Mouse (Mus musculus) Patski (cell line): ENCODE data around the gene Lcp2. TPM values are rescaled to one million over a fixed set of nuclear protein-coding genes. Genes with fewer than 3 reads are reported as not detected.

Source experiments
- ATAC-seq: fragments of 100-300 bp; one replicate; pipeline ENCODE4 v1.8.0; 2021
- CTCF ChIA-PET: fragments of 350-600 bp; sonication (Branson Sonifier 250); formaldehyde crosslinking; loops from one replicate; lab custom pipeline; 2022; ENCODE audit warnings: inconsistent platforms; lab: Charles Lee
- POLR2A ChIA-PET: fragments of 350-600 bp; sonication (Branson Sonifier 250); formaldehyde crosslinking; loops from one replicate; lab custom pipeline; 2022; ENCODE audit warnings: antibody characterized with exemption, inconsistent platforms; lab: Charles Lee
- DNase-seq: peaks from one replicate; pipeline ENCODE4 v3.0.0-alpha.2; 2011; ENCODE audit warnings: low read depth, low spot score
- H3K27me3 ChIP-seq: fragments of 371-371 bp; one replicate; pipeline ENCODE4 v1.5.1; 2021
- CTCF ChIP-seq: fragments of 100-300 bp; IDR thresholded peaks from one replicate; pipeline ENCODE4 v1.5.1; 2021
- in situ Hi-C: fragments of 300-500 bp; cut with MboI; formaldehyde crosslinking; loops from 3 replicates; pipeline ENCODE4 v1.11.1; 2018; ENCODE audit warnings: low pct_unique_long_range_greater_than_20kb, mixed read lengths
- polyA plus RNA-seq: library from polyadenylated mRNA; unstranded; gene quantifications from one replicate; pipeline ENCODE4 v1.2.3, GENCODE M21; 2021

Gene Lcp2
- polyA plus RNA-seq, 1 experiment from 2014 or later = not detected

- DNase-seq (no peak), ATAC-seq (no peak)
- H3K27me3 ChIP-seq = peaks cover 11% of the 10 kb centered on the region
- POLR2A ChIA-PET = no interaction called here
- no peak for TF ChIP-seq CTCF
- in situ Hi-C loops = no loop called here
- CTCF ChIA-PET = no interaction called here
Measured at GRCm38 (mm10) chr11:34042808-34043207, 3.9 kb upstream of the Lcp2 start.

GRCm38 (mm10) chr11:34047542-34047937 is 820 bp downstream of the Lcp2 start:
- TF ChIP-seq CTCF = no peak
- in situ Hi-C loops = no loop called here
- CTCF ChIA-PET = no interaction called here
- peaks cover 3% of the 10 kb centered on the region for H3K27me3 ChIP-seq
- POLR2A ChIA-PET = no interaction called here
- ATAC-seq = no peak
- DNase-seq = no peak

GRCm38 (mm10) chr11:34048375-34049124 is 1.8 kb downstream of the Lcp2 start:
- no peak for TF ChIP-seq CTCF
- peaks cover 5% of the 10 kb centered on the region for H3K27me3 ChIP-seq

GRCm38 (mm10) chr11:34049125-34049379 is 2.3 kb downstream of the Lcp2 start:
- peaks cover 5% of the 10 kb centered on the region for H3K27me3 ChIP-seq
- DNase-seq (no peak), ATAC-seq (no peak)
- no peak for TF ChIP-seq CTCF
- in situ Hi-C loops = no loop called here
- CTCF ChIA-PET = interaction anchor here (1.2 kb wide), 1 partner anchor 53 kb away, joined by 4 read pairs; no protein-coding TSS in a partner anchor
- POLR2A ChIA-PET = no interaction called here

More at GRCm38 (mm10) chr11:34048375-34049124, 1.8 kb downstream of the Lcp2 start:
- ChIA-PET CTCF (interaction anchor here (1.2 kb wide), 1 partner anchor 53 kb away, joined by 4 read pairs; no protein-coding TSS in a partner anchor), POLR2A (no interaction called here)
- DNase-seq (no peak), ATAC-seq (no peak)
- in situ Hi-C loops = no loop called here

GRCm38 (mm10) chr11:34050063-34050462 is 3.3 kb downstream of the Lcp2 start:
- ChIA-PET POLR2A (no interaction called here), CTCF (no interaction called here)
- DNase-seq (no peak), ATAC-seq (no peak)
- in situ Hi-C loops = no loop called here
- no peak for TF ChIP-seq CTCF
- peaks cover 11% of the 10 kb centered on the region for H3K27me3 ChIP-seq

- ChIA-PET POLR2A (no interaction called here), CTCF (no interaction called here)
- H3K27me3 ChIP-seq = peaks cover 16% of the 10 kb centered on the region
- ATAC-seq = no peak
- in situ Hi-C loops = no loop called here
- TF ChIP-seq CTCF = no peak
- no peak for DNase-seq
Measured at GRCm38 (mm10) chr11:34050643-34051042, 3.9 kb downstream of the Lcp2 start.

- ATAC-seq (no peak), DNase-seq (no peak)
- ChIA-PET CTCF (no interaction called here), POLR2A (no interaction called here)
- peaks cover 16% of the 10 kb centered on the region for H3K27me3 ChIP-seq
- in situ Hi-C loops = no loop called here
- TF ChIP-seq CTCF = no peak
Measured at GRCm38 (mm10) chr11:34053031-34053818, 6.5 kb downstream of the Lcp2 start.

GRCm38 (mm10) chr11:34054031-34054727 is 7.5 kb downstream of the Lcp2 start:
- H3K27me3 ChIP-seq = peaks cover 16% of the 10 kb centered on the region
- in situ Hi-C loops = no loop called here
- TF ChIP-seq CTCF = no peak
- no peak for DNase-seq
- ChIA-PET POLR2A (no interaction called here), CTCF (no interaction called here)
- no peak for ATAC-seq

- in situ Hi-C loops = no loop called here
Measured at GRCm38 (mm10) chr11:34056715-34057114, 10.0 kb downstream of the Lcp2 start.

GRCm38 (mm10) chr11:34058332-34058731 is 11.6 kb downstream of the Lcp2 start:
- ChIA-PET CTCF (no interaction called here), POLR2A (no interaction called here)
- TF ChIP-seq CTCF = no peak
- in situ Hi-C loops = no loop called here
- ATAC-seq = no peak
- peaks cover 11% of the 10 kb centered on the region for H3K27me3 ChIP-seq
- DNase-seq = no peak

More at GRCm38 (mm10) chr11:34056715-34057114, 10.0 kb downstream of the Lcp2 start:
- TF ChIP-seq CTCF = no peak
- CTCF ChIA-PET = no interaction called here
- no peak for DNase-seq
- POLR2A ChIA-PET = no interaction called here
- no peak for ATAC-seq
- H3K27me3 ChIP-seq = peaks cover 16% of the 10 kb centered on the region

- CTCF ChIA-PET = no interaction called here
- in situ Hi-C loops = no loop called here
- no peak for ATAC-seq
Measured at GRCm38 (mm10) chr11:34058960-34059359, 12.2 kb downstream of the Lcp2 start.

More at GRCm38 (mm10) chr11:34058960-34059359, 12.2 kb downstream of the Lcp2 start:
- DNase-seq = no peak
- H3K27me3 ChIP-seq = peaks cover 11% of the 10 kb centered on the region
- POLR2A ChIA-PET = no interaction called here
- no peak for TF ChIP-seq CTCF
